Mouse (Mus musculus) ES-Bruce4 (cell line): ENCODE measurements at regions not wholly inside any gene's neighbourhood (a gene's known extent, or its start where the extent isn't known, plus 50 kb on each side); places are given as distances from the start of the nearest gene placed in this dataset.

Experiments used
- H3K27ac ChIP-seq: 2 replicates; pipeline ENCODE4 v1.5.1; 2012; ENCODE audit warnings: low read length, inconsistent platforms; ENCODE audit not compliant: insufficient read depth
- H3K27me3 ChIP-seq: 2 replicates; pipeline ENCODE4 v1.6.1; 2012; ENCODE audit warnings: mild to moderate bottlenecking, low read length, inconsistent platforms; ENCODE audit not compliant: control insufficient read depth, poor library complexity, insufficient read depth, severe bottlenecking
- H3K36me3 ChIP-seq: 2 replicates; pipeline ENCODE4 v1.6.1; 2012; ENCODE audit warnings: inconsistent platforms, mild to moderate bottlenecking, low read length, moderate library complexity; ENCODE audit not compliant: control insufficient read depth, poor library complexity, insufficient read depth, severe bottlenecking
- H3K4me1 ChIP-seq: one replicate; pipeline ENCODE4 v1.8.1; 2011; ENCODE audit warnings: low read length; ENCODE audit not compliant: control insufficient read depth, insufficient read depth
- H3K4me3 ChIP-seq: 2 replicates; pipeline ENCODE4 v1.5.1; 2011; ENCODE audit warnings: low read depth, mild to moderate bottlenecking, low read length
- H3K9ac ChIP-seq: 2 replicates; pipeline ENCODE4 v1.6.1; 2012; ENCODE audit warnings: low read depth, mild to moderate bottlenecking, inconsistent platforms; ENCODE audit not compliant: poor library complexity, severe bottlenecking
- H3K9me3 ChIP-seq: replicated peaks from 2 replicates; pipeline ENCODE4 v1.6.1; 2012; ENCODE audit warnings: mild to moderate bottlenecking, low read length, inconsistent platforms; ENCODE audit not compliant: control insufficient read depth, poor library complexity, insufficient read depth, severe bottlenecking
- CTCF ChIP-seq: IDR thresholded peaks from one replicate; pipeline ENCODE4 v1.8.1; 2011; ENCODE audit warnings: low read depth, low read length
- EP300 ChIP-seq: IDR thresholded peaks from 2 replicates; pipeline ENCODE4 v1.6.1; 2011; ENCODE audit warnings: low read depth, low read length; ENCODE audit not compliant: insufficient read depth
- POLR2A ChIP-seq: IDR thresholded peaks from one replicate; pipeline ENCODE4 v1.8.1; 2011; ENCODE audit warnings: low read length; ENCODE audit not compliant: insufficient read depth

DNA sequence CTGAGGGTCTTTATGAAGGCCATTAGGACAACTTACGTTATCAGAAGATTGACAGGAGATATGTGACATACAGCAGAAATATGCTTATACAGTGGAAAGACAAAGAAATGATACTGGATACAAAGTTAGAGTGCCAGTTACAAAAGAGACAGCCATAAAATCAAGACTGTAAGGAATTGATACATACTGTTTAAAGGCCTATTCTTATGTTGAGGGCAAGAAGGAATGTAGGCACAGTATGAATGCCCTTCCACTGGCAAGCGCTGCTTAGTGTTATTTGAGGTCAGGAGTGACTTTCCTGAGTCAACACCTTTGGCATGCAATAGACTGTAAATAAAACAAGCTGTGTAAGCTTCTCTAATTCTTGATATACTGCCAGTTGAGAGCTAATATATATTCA lies 421.5 kb downstream of the Frk start:
- Histone ChIP-seq H3K36me3 (no peaks in the 10 kb centered on the region), H3K27ac (no peak overlapping the region), H3K9ac (no peak overlapping the region), H3K4me3 (no peak overlapping the region), H3K4me1 (no peaks in the 10 kb centered on the region), H3K27me3 (no peaks in the 10 kb centered on the region), H3K9me3 (no peaks in the 10 kb centered on the region)
- TF ChIP-seq POLR2A (no peak), EP300 (no peak)

DNA sequence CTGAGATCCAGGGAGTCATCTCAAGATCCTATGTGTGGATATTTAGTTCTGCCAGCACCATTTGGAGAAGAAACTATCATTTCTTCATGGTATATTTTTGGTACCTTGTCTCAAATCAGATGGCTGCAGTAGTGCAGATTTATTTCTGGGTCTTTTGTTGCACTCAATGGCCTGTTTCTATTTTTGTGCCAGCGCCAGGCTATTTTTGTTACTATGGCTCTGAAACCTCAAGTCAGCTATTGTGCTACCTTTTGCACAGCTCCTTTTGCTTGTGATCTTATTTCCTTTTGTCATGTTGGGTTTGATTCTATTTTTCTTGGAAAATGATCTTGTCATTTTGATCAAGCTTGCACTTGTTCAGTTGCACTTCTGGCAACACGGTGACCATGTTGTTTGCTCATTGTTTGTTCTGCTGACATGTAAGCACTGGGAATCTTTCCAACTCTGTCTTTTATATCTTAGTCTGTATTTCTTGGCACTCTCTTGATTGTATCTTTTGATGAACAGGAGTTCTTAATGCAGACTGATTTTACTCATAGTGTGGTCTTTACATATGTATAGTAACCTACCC lies 429.0 kb downstream of the Frk start:
- H3K9ac ChIP-seq: no peak overlapping the region
- TF ChIP-seq CTCF: no peak
- H3K27ac ChIP-seq: no peak overlapping the region

More for the DNA sequence above, 429.0 kb downstream of the Frk start:
- Histone ChIP-seq H3K9me3 (no peaks in the 10 kb centered on the region), H3K36me3 (no peaks in the 10 kb centered on the region), H3K27me3 (no peaks in the 10 kb centered on the region), H3K4me3 (no peak overlapping the region), H3K4me1 (no peaks in the 10 kb centered on the region)
